Mouse (Mus musculus) T-cell, adult 66 days (primary cell): ENCODE results near the gene Anapc4. TPM values are rescaled to one million over a fixed set of nuclear protein-coding genes. Genes with fewer than 3 reads are reported as not detected.

Experiments used
- total RNA-seq, 2 experiments: library from RNA; stranded (reverse); gene quantifications; 3 replicates in 1 of 2; 4 replicates in 1 of 2; pipeline ENCODE4 v1.2.4; 2023

Gene Anapc4
- total RNA-seq: 10 to 100 TPM; 71.9 to 73.8 TPM

GRCm38 (mm10) chr5:52833761-52834274, at the start of gene Anapc4:
Gene Anapc4 (plus strand): TSS chr5:52834012.

Other genes with a start within 250 kb of the Anapc4 start
- 10 to 100 TPM; 14.4 to 15.3 TPM for gene Sepsecs, start 164.3 kb upstream of the Anapc4 start, total RNA-seq
- 10 to 100 TPM; 13.2 to 13.8 TPM for gene Pi4k2b, start 92.4 kb upstream of the Anapc4 start, total RNA-seq
- gene Zcchc4, start 58.6 kb upstream of the Anapc4 start, total RNA-seq: 10 to 100 TPM; 15.8 to 18.6 TPM
- gene Slc34a2, start 204.1 kb downstream of the Anapc4 start, total RNA-seq: not detected